Mouse (Mus musculus): ENCODE measurements around the gene Tlr6. TPM values are rescaled to one million over a fixed set of nuclear protein-coding genes. Genes with fewer than 3 reads are reported as not detected.

Gene Tlr6
- polyA plus RNA-seq, 1 experiment: 6.0 TPM

- 37% methylated on average over 7 of the region's 7 CpGs for WGBS
- peaks cover 4% of the 10 kb centered on the region; the same call in 1 of the 2 replicates for H3K4me1 ChIP-seq (ENCODE audit: control insufficient read depth, insufficient read depth, low read length)
- no peak for TF ChIP-seq CTCF (IDR thresholded peaks at IDR 0.05; ENCODE audit: control insufficient read depth, insufficient read depth, low read length)
Observed at GRCm38 (mm10) chr5:64985971-64986370, 26.1 kb upstream of the Tlr6 start.

GRCm38 (mm10) chr5:64977128-64977527 lies 17.2 kb upstream of the Tlr6 start:
- TF ChIP-seq POLR2A (IDR thresholded peaks at IDR 0.05; ENCODE audit: borderline replicate concordance, control insufficient read depth, low read depth, low read length) (no peak), CTCF (IDR thresholded peaks at IDR 0.05; ENCODE audit: control insufficient read depth, insufficient read depth, low read length) (no peak)
- Histone ChIP-seq H3K4me1 (ENCODE audit: control insufficient read depth, insufficient read depth, low read length) (no peaks in the 10 kb centered on the region), H3K27ac (ENCODE audit: control insufficient read depth, insufficient read depth, low read depth, low read length, poor library complexity) (no peak overlapping the region), H3K4me3 (replicated peaks; ENCODE audit: control insufficient read depth, low read depth, low read length) (no peak overlapping the region)
- WGBS: 82% methylated on average over 8 of the region's 8 CpGs

More at GRCm38 (mm10) chr5:64985971-64986370, 26.1 kb upstream of the Tlr6 start:
- Histone ChIP-seq H3K27ac (ENCODE audit: control insufficient read depth, insufficient read depth, low read depth, low read length, poor library complexity) (no peak overlapping the region), H3K4me3 (replicated peaks; ENCODE audit: control insufficient read depth, low read depth, low read length) (no peak overlapping the region)

- no peak overlapping the region for H3K4me3 ChIP-seq (replicated peaks; ENCODE audit: control insufficient read depth, low read depth, low read length)
- no peaks in the 10 kb centered on the region for H3K4me1 ChIP-seq (ENCODE audit: control insufficient read depth, insufficient read depth, low read length)
- no peak for TF ChIP-seq CTCF (IDR thresholded peaks at IDR 0.05; ENCODE audit: control insufficient read depth, insufficient read depth, low read length)
- TF ChIP-seq POLR2A (IDR thresholded peaks at IDR 0.05; ENCODE audit: borderline replicate concordance, control insufficient read depth, low read depth, low read length): no peak
- WGBS: 89% methylated on average over 5 of the region's 5 CpGs
- no peak overlapping the region for H3K27ac ChIP-seq (ENCODE audit: control insufficient read depth, insufficient read depth, low read depth, low read length, poor library complexity)
Observed at GRCm38 (mm10) chr5:64975121-64975520, 15.2 kb upstream of the Tlr6 start.

GRCm38 (mm10) chr5:64969861-64970771 lies 10.2 kb upstream of the Tlr6 start, which contains the start of gene Fam114a1:
Gene Fam114a1 (plus strand): TSS chr5:64970071.
- WGBS: 5% methylated on average over 67 of the region's 68 CpGs
- Histone ChIP-seq H3K4me1 (ENCODE audit: control insufficient read depth, insufficient read depth, low read length) (no peaks in the 10 kb centered on the region; the same call in 1 of the 2 replicates), H3K27ac (ENCODE audit: control insufficient read depth, insufficient read depth, low read depth, low read length, poor library complexity) (peak within 1 kb of the TSS; percentile 73), H3K4me3 (replicated peaks; ENCODE audit: control insufficient read depth, low read depth, low read length) (peak within 1 kb of the TSS; percentile 85)
- TF ChIP-seq CTCF (IDR thresholded peaks at IDR 0.05; ENCODE audit: control insufficient read depth, insufficient read depth, low read length) (no peak), POLR2A (IDR thresholded peaks at IDR 0.05; ENCODE audit: borderline replicate concordance, control insufficient read depth, low read depth, low read length) (0 out of 2 replicates have a peak, but pooled peaks have one; percentile 21)

GRCm38 (mm10) chr5:64968961-64969860 lies 9.3 kb upstream of the Tlr6 start:
- no peaks in the 10 kb centered on the region; the same call in 1 of the 2 replicates for H3K4me1 ChIP-seq (ENCODE audit: control insufficient read depth, insufficient read depth, low read length)
- H3K4me3 ChIP-seq (replicated peaks; ENCODE audit: control insufficient read depth, low read depth, low read length): peak overlapping the region; percentile 85
- TF ChIP-seq POLR2A (IDR thresholded peaks at IDR 0.05; ENCODE audit: borderline replicate concordance, control insufficient read depth, low read depth, low read length) (no peak), CTCF (IDR thresholded peaks at IDR 0.05; ENCODE audit: control insufficient read depth, insufficient read depth, low read length) (no peak)
- WGBS: 6% methylated on average over 14 of the region's 14 CpGs
- H3K27ac ChIP-seq (ENCODE audit: control insufficient read depth, insufficient read depth, low read depth, low read length, poor library complexity): peak overlapping the region; percentile 73

- Histone ChIP-seq H3K27ac (ENCODE audit: control insufficient read depth, insufficient read depth, low read depth, low read length, poor library complexity) (no peak overlapping the region), H3K4me3 (replicated peaks; ENCODE audit: control insufficient read depth, low read depth, low read length) (no peak overlapping the region), H3K4me1 (ENCODE audit: control insufficient read depth, insufficient read depth, low read length) (peaks cover 5% of the 10 kb centered on the region)
- TF ChIP-seq POLR2A (IDR thresholded peaks at IDR 0.05; ENCODE audit: borderline replicate concordance, control insufficient read depth, low read depth, low read length) (no peak), CTCF (IDR thresholded peaks at IDR 0.05; ENCODE audit: control insufficient read depth, insufficient read depth, low read length) (no peak)
- 87% methylated on average over 3 of the region's 3 CpGs for WGBS
Observed at GRCm38 (mm10) chr5:64963735-64964134, 3.8 kb upstream of the Tlr6 start.

GRCm38 (mm10) chr5:64963271-64963670 lies 3.4 kb upstream of the Tlr6 start:
- H3K4me1 ChIP-seq (ENCODE audit: control insufficient read depth, insufficient read depth, low read length): peaks cover 5% of the 10 kb centered on the region
- 75% methylated on average over 5 of the region's 5 CpGs for WGBS
- no peak for TF ChIP-seq POLR2A (IDR thresholded peaks at IDR 0.05; ENCODE audit: borderline replicate concordance, control insufficient read depth, low read depth, low read length)
- no peak for TF ChIP-seq CTCF (IDR thresholded peaks at IDR 0.05; ENCODE audit: control insufficient read depth, insufficient read depth, low read length)
- no peak overlapping the region for H3K4me3 ChIP-seq (replicated peaks; ENCODE audit: control insufficient read depth, low read depth, low read length)
- H3K27ac ChIP-seq (ENCODE audit: control insufficient read depth, insufficient read depth, low read depth, low read length, poor library complexity): no peak overlapping the region

Measured in bone marrow, adult 2 months (tissue).